Mouse (Mus musculus): Measurements from ENCODE around the gene Tsen34. TPM values are rescaled to one million over a fixed set of nuclear protein-coding genes. Genes with fewer than 3 reads are reported as not detected.
"Not testable (repeated sequence)": the region's sequence is repeated elsewhere in the genome, so short reads cannot be mapped to it uniquely, and the experiment has no call there.

Tsen34 gene
- polyA plus RNA-seq, 1 experiment from 2014 or later, result 240 TPM

DNA sequence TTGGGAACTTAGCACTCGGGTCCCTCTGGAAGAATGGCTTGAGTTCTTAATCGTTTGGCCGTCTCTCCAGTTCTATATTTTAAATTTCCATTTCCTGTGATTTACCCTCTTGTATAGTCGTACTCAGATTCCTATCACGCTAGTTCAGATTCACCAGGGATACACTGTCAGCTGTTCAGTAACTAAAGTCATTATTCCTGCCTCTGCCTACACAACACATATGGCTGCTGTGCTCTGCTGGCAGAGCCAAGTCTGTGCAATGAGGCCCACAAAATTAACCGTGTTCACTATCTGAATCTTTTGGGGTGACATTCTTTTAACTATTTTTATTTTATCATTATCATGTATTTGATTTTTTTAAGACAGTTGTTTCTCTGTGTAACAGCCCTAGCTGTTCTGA, 5.8 kb downstream of the Tsen34 start:
- H3K27me3 ChIP-seq (replicated peaks; ENCODE audit: control insufficient read depth, insufficient read depth, low read length), result no peaks in the 10 kb centered on the region
- H3K27ac ChIP-seq (ENCODE audit: low read length), result no peak overlapping the region
- H3K9me3 ChIP-seq (ENCODE audit: control insufficient read depth, low read length), result no peaks in the 10 kb centered on the region
- no peak for ATAC-seq
- H3K4me1 ChIP-seq (replicated peaks; ENCODE audit: control insufficient read depth, insufficient read depth, low read length), result peaks cover 10% of the 10 kb centered on the region
- peaks cover 9% of the 10 kb centered on the region for H3K36me3 ChIP-seq (ENCODE audit: control insufficient read depth, insufficient read depth)
- H3K4me2 ChIP-seq (ENCODE audit: low read length), result no peak overlapping the region
- no peak overlapping the region for H3K4me3 ChIP-seq (replicated peaks; ENCODE audit: low read length)
- H3K9ac ChIP-seq (replicated peaks; ENCODE audit: low read depth, low read length), result no peak overlapping the region
- WGBS, result 97% methylated on average over 6 of the region's 6 CpGs

DNA sequence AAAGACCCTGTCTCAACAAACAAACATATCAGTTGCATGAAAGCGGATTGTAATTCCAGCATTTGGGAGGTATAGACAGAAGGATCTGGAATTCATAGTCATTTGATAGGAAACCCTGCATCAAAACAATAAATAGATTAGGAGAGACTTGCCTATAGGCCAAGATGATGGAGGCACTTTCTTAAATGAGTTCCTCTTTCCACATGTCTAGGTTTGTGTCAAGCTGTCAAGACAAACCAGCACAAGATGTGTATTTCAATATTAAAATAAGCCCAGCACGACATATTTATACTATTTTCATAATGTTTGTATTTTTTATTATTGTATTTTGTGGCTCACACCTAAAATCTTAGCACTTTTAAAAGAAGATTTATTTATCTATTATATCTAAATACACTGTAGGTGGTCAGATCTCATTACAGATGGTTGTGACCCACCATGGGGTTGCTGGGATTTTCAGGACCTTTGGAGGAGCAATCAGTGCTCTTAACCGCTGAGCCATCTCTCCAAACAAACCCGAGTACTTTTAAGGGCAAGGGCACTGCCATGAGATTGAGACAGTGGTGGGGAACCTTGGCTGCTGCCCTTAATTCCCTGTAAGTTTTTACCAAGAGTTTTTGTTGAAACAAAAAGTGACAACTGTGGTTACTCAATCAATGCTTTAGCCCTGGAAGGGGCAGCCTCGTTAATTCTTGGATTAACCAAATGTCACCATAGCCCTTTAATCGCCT, 10.7 kb downstream of the Tsen34 start:
- peaks cover 19% of the 10 kb centered on the region for H3K4me1 ChIP-seq (replicated peaks; ENCODE audit: control insufficient read depth, insufficient read depth, low read length)
- H3K9ac ChIP-seq (replicated peaks; ENCODE audit: low read depth, low read length), result peak overlapping the region; percentile 73
- no peaks in the 10 kb centered on the region for H3K9me3 ChIP-seq (ENCODE audit: control insufficient read depth, low read length)
- ATAC-seq, result peak; percentile 45
- H3K4me3 ChIP-seq (replicated peaks; ENCODE audit: low read length), result peak overlapping the region; percentile 58
- 21% methylated on average over 6 of the region's 6 CpGs for WGBS
- H3K4me2 ChIP-seq (ENCODE audit: low read length), result peak overlapping the region; percentile 60
- no peaks in the 10 kb centered on the region for H3K27me3 ChIP-seq (replicated peaks; ENCODE audit: control insufficient read depth, insufficient read depth, low read length)
- peak overlapping the region; percentile 96 for H3K27ac ChIP-seq (ENCODE audit: low read length)
- peaks cover 11% of the 10 kb centered on the region for H3K36me3 ChIP-seq (ENCODE audit: control insufficient read depth, insufficient read depth)

DNA sequence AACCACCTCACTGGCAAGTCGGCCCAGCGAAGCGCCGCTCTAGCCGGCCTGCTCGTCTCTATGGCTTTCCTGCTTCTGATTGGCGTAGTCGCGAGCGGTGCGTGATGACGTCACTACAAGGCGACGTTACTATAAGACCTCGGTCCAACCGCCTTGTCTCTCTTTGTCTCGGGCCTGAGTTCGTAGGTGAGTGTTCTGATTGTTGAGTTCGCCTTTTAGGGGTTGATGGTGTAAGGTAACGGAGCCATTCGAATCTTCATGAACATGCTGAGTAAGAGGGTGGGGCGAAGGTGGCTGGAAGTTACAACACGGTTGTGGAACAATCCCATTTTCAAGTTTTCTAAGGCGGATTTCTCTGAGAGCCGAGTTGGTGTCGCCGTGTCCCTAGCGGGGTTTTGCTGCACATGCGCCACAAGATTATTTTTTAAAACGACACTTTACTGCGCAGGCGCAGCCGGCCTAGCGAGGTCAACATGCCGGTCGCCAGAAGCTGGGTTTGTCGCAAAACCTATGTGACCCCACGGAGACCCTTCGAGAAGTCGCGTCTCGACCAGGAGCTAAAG, 11.3 kb downstream of the Tsen34 start, which contains the start of gene Rps9:
Rps9 (plus strand) TSS at position 115 of the 563 bp plus-strand sequence.
- ATAC-seq, result peak; percentile 95
- Histone ChIP-seq H3K4me1 (replicated peaks; ENCODE audit: control insufficient read depth, insufficient read depth, low read length) (peaks cover 19% of the 10 kb centered on the region), H3K9me3 (ENCODE audit: control insufficient read depth, low read length) (no peaks in the 10 kb centered on the region), H3K4me2 (ENCODE audit: low read length) (peak within 1 kb of the TSS; percentile 60), H3K9ac (replicated peaks; ENCODE audit: low read depth, low read length) (peak within 1 kb of the TSS; percentile 73), H3K4me3 (replicated peaks; ENCODE audit: low read length) (peak within 1 kb of the TSS; percentile 58), H3K36me3 (ENCODE audit: control insufficient read depth, insufficient read depth) (peaks cover 11% of the 10 kb centered on the region), H3K27ac (ENCODE audit: low read length) (peak within 1 kb of the TSS; percentile 96), H3K27me3 (replicated peaks; ENCODE audit: control insufficient read depth, insufficient read depth, low read length) (no peaks in the 10 kb centered on the region)
- 1% methylated on average over 42 of the region's 42 CpGs for WGBS

DNA sequence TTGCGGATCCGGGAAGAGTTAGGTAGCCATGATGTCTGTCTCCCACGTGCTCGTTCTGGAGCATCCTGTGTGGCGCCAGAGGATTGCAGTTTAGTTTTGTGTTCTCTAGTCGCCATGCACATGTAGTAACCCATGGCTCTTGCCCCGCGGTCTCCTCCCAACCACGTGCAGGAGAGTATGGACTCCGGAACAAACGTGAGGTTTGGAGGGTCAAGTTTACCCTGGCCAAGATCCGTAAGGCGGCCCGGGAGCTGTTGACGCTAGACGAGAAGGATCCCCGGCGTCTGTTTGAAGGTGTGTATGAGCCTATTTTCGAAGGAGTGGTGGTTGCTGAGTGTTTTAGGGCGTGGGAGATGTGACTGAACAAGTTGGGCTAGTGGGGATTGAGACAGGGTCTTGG, 11.8 kb downstream of the Tsen34 start:
- Histone ChIP-seq H3K4me3 (replicated peaks; ENCODE audit: low read length) (peak overlapping the region; percentile 58), H3K4me2 (ENCODE audit: low read length) (peak overlapping the region; percentile 60), H3K36me3 (ENCODE audit: control insufficient read depth, insufficient read depth) (peaks cover 9% of the 10 kb centered on the region), H3K4me1 (replicated peaks; ENCODE audit: control insufficient read depth, insufficient read depth, low read length) (peaks cover 19% of the 10 kb centered on the region), H3K27ac (ENCODE audit: low read length) (peak overlapping the region; percentile 96), H3K9me3 (ENCODE audit: control insufficient read depth, low read length) (no peaks in the 10 kb centered on the region), H3K27me3 (replicated peaks; ENCODE audit: control insufficient read depth, insufficient read depth, low read length) (no peaks in the 10 kb centered on the region), H3K9ac (replicated peaks; ENCODE audit: low read depth, low read length) (peak overlapping the region; percentile 73)
- ATAC-seq, result peak; percentile 47
- under 1% methylated on average over 20 of the region's 20 CpGs for WGBS

DNA sequence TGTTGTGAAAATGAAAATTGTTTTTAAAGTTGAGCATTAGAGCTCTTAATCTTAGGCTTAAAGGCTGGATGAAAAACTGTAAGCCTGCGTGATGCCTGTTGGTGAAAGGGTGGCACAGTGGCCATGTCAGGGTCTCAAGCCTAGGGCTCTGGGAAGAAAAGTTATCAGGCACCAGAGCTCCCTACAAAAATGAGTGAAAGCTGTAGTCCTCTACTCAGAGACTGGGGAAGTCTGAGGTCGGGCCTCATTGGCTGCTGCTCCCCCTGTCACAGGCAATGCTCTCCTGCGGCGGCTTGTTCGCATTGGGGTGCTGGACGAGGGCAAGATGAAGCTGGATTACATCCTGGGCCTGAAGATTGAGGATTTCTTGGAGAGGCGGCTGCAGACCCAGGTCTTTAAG, 12.8 kb downstream of the Tsen34 start:
- H3K27ac ChIP-seq (ENCODE audit: low read length); H3K27me3 ChIP-seq (replicated peaks; ENCODE audit: control insufficient read depth, insufficient read depth, low read length); ATAC-seq; H3K9me3 ChIP-seq (ENCODE audit: control insufficient read depth, low read length); H3K36me3 ChIP-seq (ENCODE audit: control insufficient read depth, insufficient read depth): not testable (repeated sequence)
- H3K4me1 ChIP-seq (replicated peaks; ENCODE audit: control insufficient read depth, insufficient read depth, low read length), result peaks cover 19% of the 10 kb centered on the region
- H3K4me2 ChIP-seq (ENCODE audit: low read length), result peak overlapping the region; percentile 60
- WGBS, result 9% methylated on average over 6 of the region's 7 CpGs
- H3K4me3 ChIP-seq (replicated peaks; ENCODE audit: low read length), result peak overlapping the region; percentile 58
- peak overlapping the region; percentile 73 for H3K9ac ChIP-seq (replicated peaks; ENCODE audit: low read depth, low read length)

DNA sequence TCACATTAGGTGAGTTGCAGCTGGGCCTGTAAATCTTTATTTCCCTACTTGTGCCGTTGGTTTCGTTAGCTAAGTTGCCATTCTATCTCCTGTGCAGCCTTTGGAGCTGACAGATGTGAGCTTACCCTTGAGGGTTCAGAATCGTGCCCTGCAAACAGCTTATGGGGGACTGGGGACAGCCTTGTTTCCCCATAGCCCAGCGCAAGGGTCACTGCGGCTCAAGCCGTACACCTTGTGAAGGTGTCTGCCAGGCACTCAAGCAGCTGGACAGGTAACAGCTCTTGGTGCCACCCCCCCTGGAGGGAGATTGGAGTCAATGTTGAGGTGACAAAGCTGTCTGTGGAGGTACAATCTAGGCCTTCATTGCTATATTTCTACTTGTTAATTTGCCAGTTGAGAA, 13.2 kb downstream of the Tsen34 start:
- peaks cover 19% of the 10 kb centered on the region for H3K4me1 ChIP-seq (replicated peaks; ENCODE audit: control insufficient read depth, insufficient read depth, low read length)
- ATAC-seq, result no peak
- H3K9me3 ChIP-seq (ENCODE audit: control insufficient read depth, low read length), result no peaks in the 10 kb centered on the region
- no peak overlapping the region for H3K27ac ChIP-seq (ENCODE audit: low read length)
- H3K36me3 ChIP-seq (ENCODE audit: control insufficient read depth, insufficient read depth), result peaks cover 6% of the 10 kb centered on the region
- peak overlapping the region; percentile 14; the same call in 1 of the 2 replicates for H3K9ac ChIP-seq (replicated peaks; ENCODE audit: low read depth, low read length)
- WGBS, result 29% methylated on average over 6 of the region's 6 CpGs
- peak overlapping the region; percentile 60 for H3K4me2 ChIP-seq (ENCODE audit: low read length)
- peak overlapping the region; percentile 58 for H3K4me3 ChIP-seq (replicated peaks; ENCODE audit: low read length)
- no peaks in the 10 kb centered on the region for H3K27me3 ChIP-seq (replicated peaks; ENCODE audit: control insufficient read depth, insufficient read depth, low read length)

DNA sequence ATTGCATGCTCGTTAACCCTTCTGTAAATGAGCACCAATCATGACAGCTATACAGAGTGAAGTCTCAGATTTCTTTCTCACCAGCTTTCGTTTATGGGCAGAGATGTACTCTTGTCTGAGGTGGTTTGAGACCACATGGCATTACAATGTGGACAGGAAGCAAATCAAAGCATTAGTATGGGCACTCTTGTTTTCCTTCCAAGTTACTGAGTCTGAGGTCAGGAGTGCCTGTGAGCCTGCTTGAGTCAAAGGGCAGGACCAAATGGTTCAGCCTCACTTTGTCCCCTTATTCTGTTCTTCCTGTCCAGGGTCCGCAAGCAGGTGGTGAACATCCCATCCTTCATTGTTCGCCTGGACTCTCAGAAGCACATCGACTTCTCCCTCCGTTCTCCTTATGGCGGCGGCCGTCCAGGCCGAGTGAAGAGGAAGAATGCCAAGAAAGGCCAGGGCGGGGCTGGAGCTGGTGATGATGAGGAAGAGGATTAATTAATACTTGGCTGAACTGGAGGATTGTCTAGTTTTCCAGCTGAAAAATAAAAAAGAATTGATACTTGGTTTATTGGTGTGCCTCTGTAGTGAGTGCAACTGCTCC, 13.8 kb downstream of the Tsen34 start:
- Histone ChIP-seq H3K9me3 (ENCODE audit: control insufficient read depth, low read length) (no peaks in the 10 kb centered on the region), H3K4me2 (ENCODE audit: low read length) (peak overlapping the region; percentile 60), H3K4me3 (replicated peaks; ENCODE audit: low read length) (peak overlapping the region; percentile 58), H3K27ac (ENCODE audit: low read length) (no peak overlapping the region), H3K4me1 (replicated peaks; ENCODE audit: control insufficient read depth, insufficient read depth, low read length) (peaks cover 19% of the 10 kb centered on the region), H3K9ac (replicated peaks; ENCODE audit: low read depth, low read length) (no peak overlapping the region), H3K36me3 (ENCODE audit: control insufficient read depth, insufficient read depth) (peaks cover 6% of the 10 kb centered on the region; the same call in 1 of the 2 replicates), H3K27me3 (replicated peaks; ENCODE audit: control insufficient read depth, insufficient read depth, low read length) (no peaks in the 10 kb centered on the region)
- 43% methylated on average over 11 of the region's 11 CpGs for WGBS
- ATAC-seq, result no peak

DNA sequence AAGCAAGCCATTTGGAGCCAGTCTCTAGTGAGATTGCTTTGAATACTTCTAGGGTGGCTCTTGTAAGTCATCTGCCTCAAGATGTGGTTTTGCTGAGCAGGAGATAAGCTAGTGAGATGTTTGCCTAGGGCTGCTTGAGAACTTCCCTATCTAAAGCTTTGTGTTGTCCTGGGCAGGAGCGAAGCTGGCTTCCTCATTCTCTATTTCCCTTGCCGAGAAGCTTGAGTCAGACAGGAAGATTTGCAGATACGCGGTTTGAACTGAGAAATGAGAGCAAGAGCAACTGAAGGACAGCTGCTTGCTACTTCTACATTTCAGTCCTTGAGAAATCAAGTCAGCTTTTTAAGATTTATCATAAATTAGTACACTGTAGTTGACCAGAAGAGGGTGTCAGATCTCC, 14.4 kb downstream of the Tsen34 start:
- 61% methylated on average over 4 of the region's 4 CpGs for WGBS
- Histone ChIP-seq H3K27ac (ENCODE audit: low read length) (no peak overlapping the region), H3K9ac (replicated peaks; ENCODE audit: low read depth, low read length) (no peak overlapping the region)

More for the DNA sequence above, 14.4 kb downstream of the Tsen34 start:
- no peak for ATAC-seq
- Histone ChIP-seq H3K36me3 (ENCODE audit: control insufficient read depth, insufficient read depth) (peaks cover 6% of the 10 kb centered on the region; the same call in 1 of the 2 replicates), H3K9me3 (ENCODE audit: control insufficient read depth, low read length) (no peaks in the 10 kb centered on the region), H3K4me1 (replicated peaks; ENCODE audit: control insufficient read depth, insufficient read depth, low read length) (peaks cover 19% of the 10 kb centered on the region), H3K4me2 (ENCODE audit: low read length) (no peak overlapping the region; the same call in 1 of the 2 replicates), H3K27me3 (replicated peaks; ENCODE audit: control insufficient read depth, insufficient read depth, low read length) (no peaks in the 10 kb centered on the region), H3K4me3 (replicated peaks; ENCODE audit: low read length) (no peak overlapping the region)
